Mouse (Mus musculus) splenic B cell, adult 2 months (primary cell): ENCODE results near the gene Fam131b.

Experiments used
- DNase-seq: peaks from one replicate; pipeline ENCODE4 v3.0.0-alpha.2; 2011; ENCODE audit warnings: low read depth, low spot score
- H3K27me3 ChIP-seq: 2 replicates; pipeline ENCODE4 v1.6.1; 2012; ENCODE audit warnings: mild to moderate bottlenecking, low read length, moderate library complexity, mixed read lengths; ENCODE audit not compliant: control insufficient read depth, poor library complexity, insufficient read depth, severe bottlenecking
- H3K36me3 ChIP-seq: 2 replicates; pipeline ENCODE4 v1.6.1; 2012; ENCODE audit warnings: mild to moderate bottlenecking, low read length, moderate library complexity, mixed read lengths; ENCODE audit not compliant: control insufficient read depth, poor library complexity, insufficient read depth, severe bottlenecking

Gene Fam131b

DNA sequence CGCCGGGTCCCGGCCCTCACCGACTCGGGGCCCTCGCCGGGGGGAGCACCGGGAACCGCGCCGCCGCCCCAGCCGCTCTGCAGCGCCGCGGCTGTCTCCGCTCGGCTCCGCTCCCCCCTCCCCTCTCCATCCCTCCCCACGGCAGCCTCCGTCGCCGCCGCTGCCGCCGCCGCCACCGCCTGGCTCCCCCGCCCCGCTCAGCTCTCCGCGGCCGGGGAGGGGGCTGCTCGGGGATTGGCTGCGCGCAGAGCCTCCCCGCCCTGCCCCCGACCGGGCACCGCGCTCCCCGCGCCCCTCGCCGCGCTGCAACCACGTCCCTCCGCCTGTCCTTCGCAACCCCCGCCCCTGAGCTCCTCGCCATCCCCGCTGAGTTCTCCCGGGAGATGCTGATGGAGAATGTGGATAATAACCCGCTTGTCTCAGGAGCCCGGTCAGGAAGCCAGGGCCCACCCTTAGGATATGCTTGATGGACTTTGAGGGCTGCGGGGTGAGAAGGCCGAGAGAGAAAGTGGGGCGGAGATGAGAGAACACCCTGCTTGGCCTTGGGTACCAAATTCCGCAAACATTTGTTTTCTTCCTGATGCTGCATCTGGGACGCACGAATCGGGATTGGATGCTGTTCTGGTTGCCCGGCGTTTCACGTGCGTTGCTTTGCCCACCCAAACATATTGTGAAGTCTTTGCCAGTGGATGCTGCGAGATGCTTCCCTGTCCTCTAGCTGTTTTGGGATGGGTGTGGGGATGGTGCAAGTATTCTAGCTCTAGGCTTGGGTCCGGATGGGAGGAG is at the start of gene Fam131b:
Fam131b (minus strand) TSS at position 162 of the 786 bp plus-strand sequence.
- Histone ChIP-seq H3K36me3 (no peaks in the 10 kb centered on the region), H3K27me3 (peaks cover 4% of the 10 kb centered on the region; the same call in 1 of the 2 replicates)
- peak; percentile 26 for DNase-seq

DNA sequence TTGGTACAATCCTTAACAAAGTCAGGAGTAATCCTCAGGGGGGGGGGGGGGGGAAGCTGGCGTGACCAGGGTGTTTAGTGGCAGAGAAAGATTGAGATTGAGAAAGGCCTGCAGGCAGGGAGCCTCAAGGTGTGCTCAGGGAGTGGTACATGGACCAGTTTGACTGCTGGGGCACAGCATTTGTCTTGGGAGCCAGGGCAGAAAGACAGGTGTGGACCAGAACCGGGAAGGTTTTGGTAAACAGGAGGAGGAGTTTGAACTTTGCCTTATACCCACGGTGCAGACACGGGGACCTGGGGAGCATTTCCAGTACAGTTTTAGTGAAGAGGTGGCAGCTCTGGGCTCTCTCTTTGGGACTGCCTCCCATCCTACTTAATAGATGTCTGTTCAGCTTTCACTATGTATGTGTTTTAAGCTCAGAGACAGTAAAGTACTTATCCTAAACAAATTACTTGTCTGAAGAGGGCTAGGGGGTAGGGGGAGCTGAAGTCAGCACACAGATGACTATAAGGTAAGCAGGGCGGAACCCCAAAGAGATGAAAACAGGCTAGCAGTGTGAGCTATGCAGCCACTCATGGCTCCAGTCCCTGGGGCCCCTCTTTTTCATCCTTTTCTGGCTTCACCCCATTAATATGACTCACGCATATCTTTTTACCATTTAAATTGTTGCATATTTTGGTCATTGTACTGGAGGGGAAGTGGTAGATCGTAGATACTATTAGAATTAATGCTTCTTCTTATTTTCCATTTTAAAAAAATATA is 49.4 kb upstream of the Fam131b start:
- H3K27me3 ChIP-seq = no peaks in the 10 kb centered on the region
- no peak for DNase-seq
- H3K36me3 ChIP-seq = no peaks in the 10 kb centered on the region

DNA sequence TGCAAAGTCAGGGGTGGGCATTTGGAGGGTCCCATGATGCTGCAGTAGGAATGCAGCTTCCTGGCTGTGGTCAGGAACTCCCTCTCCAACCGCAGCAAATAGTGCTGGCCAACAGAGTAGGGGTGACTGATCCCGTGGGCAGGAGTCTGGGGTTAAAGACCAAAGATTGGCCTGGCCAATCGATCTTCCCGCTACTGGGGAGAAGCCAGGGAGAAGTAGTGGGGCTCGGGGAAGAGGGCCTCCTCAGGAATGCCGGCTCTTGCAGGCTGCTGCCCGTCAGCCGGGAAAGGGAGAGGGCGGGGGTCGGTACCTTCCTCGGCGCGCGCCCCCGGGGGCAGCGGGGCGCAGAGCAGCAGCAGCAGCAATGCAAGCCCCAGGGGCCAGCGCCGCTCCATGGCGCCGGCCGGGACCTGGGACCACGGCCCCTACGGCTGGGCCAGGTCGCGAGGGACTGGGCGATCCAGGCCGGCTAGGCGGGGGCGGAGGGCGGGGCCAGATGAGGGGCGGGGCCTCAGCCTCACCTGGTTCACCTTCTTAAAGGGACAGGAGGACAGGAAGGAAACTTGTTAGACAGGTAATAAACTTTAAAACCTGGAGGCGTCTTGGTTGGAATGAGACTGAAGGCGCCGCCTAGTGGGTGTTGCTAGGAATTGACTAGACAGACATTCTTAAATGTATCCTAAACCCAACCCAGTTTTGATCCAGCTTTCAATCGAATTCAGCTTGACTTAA is 48.5 kb upstream of the Fam131b start, which contains the start of gene Epha1:
Epha1 (minus strand) TSS at position 453 of the 732 bp plus-strand sequence.
- no peaks in the 10 kb centered on the region for H3K27me3 ChIP-seq
- peak; percentile 73 for DNase-seq

DNA sequence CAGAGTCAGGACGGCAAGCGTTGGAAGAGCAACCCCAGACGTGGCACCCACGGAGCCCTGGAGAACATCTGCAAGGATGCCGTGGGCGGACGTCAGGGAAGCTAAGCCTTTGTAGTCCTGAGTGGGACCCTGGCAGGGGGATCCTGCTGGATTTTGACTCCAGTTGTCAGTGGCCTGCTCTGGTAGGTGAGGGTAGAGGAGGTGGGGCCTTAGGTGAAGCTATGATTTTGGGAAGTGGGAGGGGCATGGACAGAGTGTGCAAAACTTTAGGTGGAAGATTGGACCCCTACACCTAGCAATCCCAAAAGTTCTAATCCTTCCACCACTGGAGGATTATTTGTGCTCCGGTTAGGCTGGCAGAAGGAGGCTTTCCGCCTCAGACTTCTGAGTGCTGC is 48.0 kb upstream of the Fam131b start:
- Histone ChIP-seq H3K36me3 (no peaks in the 10 kb centered on the region), H3K27me3 (no peaks in the 10 kb centered on the region)
- DNase-seq = no peak

More for the DNA sequence above, 48.5 kb upstream of the Fam131b start, which contains the start of gene Epha1:
- no peaks in the 10 kb centered on the region for H3K36me3 ChIP-seq

DNA sequence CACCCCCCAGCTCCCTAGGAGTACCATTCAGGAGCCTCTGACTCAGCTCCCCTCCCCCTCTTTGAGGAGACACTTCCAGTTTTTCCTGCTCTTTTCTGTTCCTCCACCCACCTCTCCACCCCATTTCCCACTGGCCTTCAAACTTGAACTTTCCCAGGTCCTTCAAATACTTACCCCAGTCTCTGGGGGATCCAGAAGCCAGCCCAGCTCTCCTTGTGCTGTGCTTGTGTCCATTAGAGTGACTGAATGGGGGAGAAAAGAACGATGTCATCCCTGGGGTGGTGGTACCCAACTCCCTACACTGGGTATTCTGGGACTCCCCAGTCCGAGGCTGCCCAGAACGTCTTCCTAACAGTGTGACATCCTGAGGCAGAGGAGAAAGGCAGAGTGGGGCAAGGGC is 47.6 kb upstream of the Fam131b start:
- Histone ChIP-seq H3K27me3 (no peaks in the 10 kb centered on the region), H3K36me3 (no peaks in the 10 kb centered on the region)
- DNase-seq = no peak

DNA sequence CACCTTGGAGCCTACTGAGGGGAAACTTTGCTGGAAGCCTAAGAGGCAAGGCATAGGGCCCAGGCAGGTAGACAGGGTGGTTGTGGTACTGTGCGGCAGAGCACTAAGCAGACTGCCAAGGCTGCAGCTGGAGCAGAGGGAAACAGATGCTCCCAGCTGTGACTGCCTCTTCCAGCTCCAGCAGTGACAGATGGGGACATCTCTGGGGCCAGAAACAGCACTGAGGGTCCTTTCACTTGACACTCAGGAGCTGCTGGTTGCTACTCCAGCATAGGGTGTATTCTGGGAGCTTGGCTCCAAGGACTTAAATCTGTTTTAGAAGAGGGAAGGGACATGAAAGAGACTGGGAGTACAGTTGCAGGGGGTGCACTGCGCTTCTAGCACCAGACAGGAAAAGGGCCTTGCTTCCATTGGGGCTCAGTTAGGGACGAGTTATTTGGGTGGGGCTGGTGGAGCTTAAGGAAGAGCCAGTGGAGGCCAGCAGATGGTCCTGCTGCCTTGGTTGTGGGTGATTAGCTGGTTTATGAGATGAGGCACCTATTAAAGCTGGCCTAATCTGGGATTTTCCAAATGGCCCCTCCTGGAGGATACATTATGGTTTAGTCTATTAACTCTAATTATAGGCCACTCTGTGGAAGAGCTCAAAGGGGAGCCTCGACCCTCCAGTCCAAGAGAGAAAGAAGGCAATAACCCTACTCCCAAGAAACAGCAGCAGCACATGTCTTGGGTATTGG is 46.4 kb upstream of the Fam131b start:
- Histone ChIP-seq H3K36me3 (no peaks in the 10 kb centered on the region), H3K27me3 (no peaks in the 10 kb centered on the region)
- DNase-seq = no peak

DNA sequence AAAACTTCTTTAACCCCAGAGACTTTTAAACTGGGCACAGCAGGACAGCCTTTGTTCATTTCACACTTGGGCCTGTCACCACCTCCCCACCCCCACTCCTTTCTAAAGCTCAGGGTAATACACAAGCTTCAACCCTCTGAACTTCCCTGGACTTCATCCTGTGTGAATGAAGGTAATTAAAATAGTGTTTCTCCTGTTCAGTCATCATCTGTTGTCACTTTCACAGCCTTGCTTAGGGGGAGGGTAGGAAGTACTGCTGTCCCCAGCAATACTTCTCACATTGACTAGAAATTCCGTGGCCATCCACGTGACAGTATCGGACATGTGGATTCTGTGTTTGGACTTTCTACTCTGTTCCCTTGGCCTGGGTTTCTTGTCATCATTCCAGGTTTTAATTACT is 45.4 kb upstream of the Fam131b start:
- DNase-seq = no peak
- Histone ChIP-seq H3K36me3 (no peaks in the 10 kb centered on the region), H3K27me3 (no peaks in the 10 kb centered on the region)

DNA sequence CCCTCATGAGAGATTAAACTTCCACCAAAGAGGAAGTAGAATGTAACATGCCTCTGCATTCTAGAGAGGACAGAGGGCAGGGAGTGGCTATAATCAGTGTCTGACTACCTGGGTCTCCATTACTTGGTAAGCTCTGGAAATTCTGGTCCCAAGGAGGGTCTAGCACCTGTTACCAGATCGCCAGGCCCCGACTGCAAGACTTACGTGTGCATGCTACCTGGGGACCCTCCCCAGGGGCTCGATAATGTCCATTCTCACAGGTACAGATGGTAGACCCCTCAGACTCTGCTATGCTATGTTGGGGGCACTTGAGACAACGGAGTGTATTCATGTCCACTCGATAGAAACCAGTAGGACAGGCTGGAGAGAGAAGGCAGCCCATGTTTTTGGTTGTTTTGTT is 40.8 kb upstream of the Fam131b start:
- no peaks in the 10 kb centered on the region for H3K36me3 ChIP-seq
- no peaks in the 10 kb centered on the region for H3K27me3 ChIP-seq
- no peak for DNase-seq

DNA sequence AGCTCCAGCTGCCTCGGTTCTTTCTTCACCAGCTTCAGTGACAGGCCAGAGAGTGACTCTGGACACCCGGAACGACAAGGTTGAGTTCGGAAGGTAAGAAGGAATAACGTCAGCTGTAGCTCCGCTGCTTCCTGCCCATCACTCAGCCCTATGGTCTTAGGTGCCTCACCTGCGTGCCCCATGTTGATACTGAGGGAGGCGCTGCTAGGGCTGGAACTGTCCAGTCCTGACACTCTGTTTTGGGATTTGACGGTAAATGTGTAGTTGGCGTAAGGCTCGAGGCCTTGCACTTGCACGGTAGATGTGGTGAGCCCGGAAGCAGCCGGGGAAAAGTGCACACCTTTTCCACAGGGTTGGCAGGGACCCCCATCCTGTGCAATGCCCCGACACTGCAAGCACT is 40.2 kb upstream of the Fam131b start:
- DNase-seq = no peak
- H3K36me3 ChIP-seq = no peaks in the 10 kb centered on the region
- H3K27me3 ChIP-seq = no peaks in the 10 kb centered on the region

DNA sequence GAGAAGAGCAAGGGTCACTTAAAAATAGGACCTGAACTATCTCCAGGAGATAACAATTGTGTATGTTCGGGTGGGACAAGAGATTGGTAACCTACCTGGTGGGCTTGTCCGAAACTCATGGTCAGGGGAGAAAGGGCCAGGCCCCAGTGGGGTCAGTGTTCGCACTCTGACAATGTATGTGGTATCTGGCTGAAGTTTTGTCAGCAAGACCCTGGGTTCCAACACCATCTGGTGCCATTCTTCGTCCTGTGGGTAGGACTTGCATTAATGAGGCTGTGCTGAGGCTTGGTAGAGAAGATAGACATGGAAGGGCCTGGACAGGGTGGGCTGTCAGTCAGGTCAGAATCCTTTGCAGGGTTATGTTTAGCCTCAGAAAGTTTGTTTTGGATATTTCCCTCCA is 39.6 kb upstream of the Fam131b start:
- H3K36me3 ChIP-seq = no peaks in the 10 kb centered on the region; the same call in 1 of the 2 replicates
- H3K27me3 ChIP-seq = no peaks in the 10 kb centered on the region
- no peak for DNase-seq

DNA sequence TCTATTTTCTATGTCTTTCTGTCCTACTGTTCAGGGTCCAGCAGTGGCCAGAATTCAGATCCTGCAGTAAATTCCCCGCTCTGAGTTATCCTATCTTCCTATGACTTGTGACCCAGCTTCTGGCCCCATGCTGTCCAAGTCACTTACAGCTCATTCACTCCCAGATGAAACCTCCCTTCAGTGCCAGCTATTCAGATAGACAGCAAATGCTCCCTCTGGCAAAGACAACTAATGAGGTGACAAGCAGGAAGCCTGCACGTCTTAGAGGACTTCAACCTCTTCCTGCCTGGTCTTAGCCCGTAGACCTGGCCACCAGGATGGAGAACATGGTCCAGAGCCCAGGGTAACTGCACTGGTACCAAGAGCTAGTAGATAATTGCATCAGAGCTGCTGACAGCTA is 38.5 kb upstream of the Fam131b start:
- Histone ChIP-seq H3K27me3 (no peaks in the 10 kb centered on the region), H3K36me3 (peaks cover 3% of the 10 kb centered on the region)
- no peak for DNase-seq

DNA sequence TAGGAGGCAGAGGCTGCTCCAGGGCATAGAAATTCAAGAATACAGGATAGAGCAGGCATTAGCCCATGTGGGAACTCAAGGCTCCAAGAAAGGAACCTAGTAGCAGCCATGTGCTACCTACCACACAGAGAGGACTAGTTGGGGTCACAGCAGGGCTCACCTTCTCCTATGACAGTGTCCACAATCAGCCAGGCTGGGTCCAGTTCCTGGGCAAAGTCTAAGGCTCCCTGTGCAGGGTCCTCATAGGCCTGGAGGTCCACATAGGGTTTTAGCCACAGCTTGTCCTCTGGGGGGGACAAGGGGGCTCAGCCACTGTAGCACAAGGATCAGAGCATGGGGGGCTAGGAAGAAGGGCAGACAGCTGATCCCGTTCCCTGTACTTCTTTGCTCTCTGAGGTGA is 38.1 kb upstream of the Fam131b start:
- Histone ChIP-seq H3K36me3 (peaks cover 3% of the 10 kb centered on the region), H3K27me3 (no peaks in the 10 kb centered on the region)
- no peak for DNase-seq

DNA sequence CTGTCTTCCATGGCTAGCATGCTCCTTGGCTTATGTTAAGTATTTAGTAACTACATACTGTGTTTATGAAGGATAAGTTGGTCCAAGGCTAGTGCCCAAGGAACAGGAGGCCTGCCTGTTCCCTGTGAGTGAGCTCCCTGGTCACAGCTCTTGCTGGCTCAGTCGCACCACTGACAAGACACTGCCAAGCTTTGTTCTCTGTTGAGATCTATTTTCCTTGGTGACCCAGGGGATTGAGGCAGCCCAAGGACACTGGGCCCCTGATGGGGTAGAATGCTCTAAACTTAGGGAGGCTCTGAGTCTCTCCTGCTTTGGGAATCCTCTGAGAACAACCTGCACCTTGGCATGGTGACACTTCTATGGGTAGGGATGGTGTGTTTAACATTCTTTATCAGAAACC is 37.6 kb upstream of the Fam131b start:
- Histone ChIP-seq H3K27me3 (no peaks in the 10 kb centered on the region), H3K36me3 (peaks cover 3% of the 10 kb centered on the region)
- no peak for DNase-seq
